Mouse (Mus musculus) mature B cell (primary cell): ENCODE data around the gene Olfr91.

Experiments used
- in situ Hi-C: fragments of 300-500 bp; cut with MboI; formaldehyde crosslinking; loops from 2 replicates; pipeline ENCODE4 v1.14.3; 2019

The Olfr91 gene

GRCm38 (mm10) chr17:37061435-37061834 lies 36.6 kb downstream of the Olfr91 start:
- in situ Hi-C loops = no loop called here

- in situ Hi-C loops = no loop called here
Measured at GRCm38 (mm10) chr17:37056957-37057356, 41.1 kb downstream of the Olfr91 start.

- in situ Hi-C loops = no loop called here
Measured at GRCm38 (mm10) chr17:37051745-37052144, 46.3 kb downstream of the Olfr91 start.

- in situ Hi-C loops = no loop called here
Measured at GRCm38 (mm10) chr17:37050876-37051275, 47.2 kb downstream of the Olfr91 start.

GRCm38 (mm10) chr17:37050399-37050798 lies 47.7 kb downstream of the Olfr91 start:
- in situ Hi-C loops = no loop called here

GRCm38 (mm10) chr17:37049570-37050310 lies 48.3 kb downstream of the Olfr91 start:
- in situ Hi-C loops = no loop called here

- in situ Hi-C loops = no loop called here
Measured at GRCm38 (mm10) chr17:37048383-37048782, 49.7 kb downstream of the Olfr91 start.

- in situ Hi-C loops = no loop called here
Measured at GRCm38 (mm10) chr17:37047981-37048380, 50.1 kb downstream of the Olfr91 start.

GRCm38 (mm10) chr17:37047332-37047976 lies 50.6 kb downstream of the Olfr91 start:
- in situ Hi-C loops = no loop called here

GRCm38 (mm10) chr17:37046312-37047112 lies 51.6 kb downstream of the Olfr91 start:
- in situ Hi-C loops = no loop called here

- in situ Hi-C loops = no loop called here
Measured at GRCm38 (mm10) chr17:37045611-37046311, 52.3 kb downstream of the Olfr91 start, which contains the start of gene Gabbr1. Gene Gabbr1 (plus strand): TSS chr17:37045966.

GRCm38 (mm10) chr17:37044651-37045244 lies 53.3 kb downstream of the Olfr91 start:
- in situ Hi-C loops = no loop called here
